Mouse (Mus musculus): ENCODE data around the gene Tns1. TPM values are rescaled to one million over a fixed set of nuclear protein-coding genes. Genes with fewer than 3 reads are reported as not detected.

The Tns1 gene
- total RNA-seq, 2 experiments from 2014 or later: 36.1 to 50.9 TPM

DNA sequence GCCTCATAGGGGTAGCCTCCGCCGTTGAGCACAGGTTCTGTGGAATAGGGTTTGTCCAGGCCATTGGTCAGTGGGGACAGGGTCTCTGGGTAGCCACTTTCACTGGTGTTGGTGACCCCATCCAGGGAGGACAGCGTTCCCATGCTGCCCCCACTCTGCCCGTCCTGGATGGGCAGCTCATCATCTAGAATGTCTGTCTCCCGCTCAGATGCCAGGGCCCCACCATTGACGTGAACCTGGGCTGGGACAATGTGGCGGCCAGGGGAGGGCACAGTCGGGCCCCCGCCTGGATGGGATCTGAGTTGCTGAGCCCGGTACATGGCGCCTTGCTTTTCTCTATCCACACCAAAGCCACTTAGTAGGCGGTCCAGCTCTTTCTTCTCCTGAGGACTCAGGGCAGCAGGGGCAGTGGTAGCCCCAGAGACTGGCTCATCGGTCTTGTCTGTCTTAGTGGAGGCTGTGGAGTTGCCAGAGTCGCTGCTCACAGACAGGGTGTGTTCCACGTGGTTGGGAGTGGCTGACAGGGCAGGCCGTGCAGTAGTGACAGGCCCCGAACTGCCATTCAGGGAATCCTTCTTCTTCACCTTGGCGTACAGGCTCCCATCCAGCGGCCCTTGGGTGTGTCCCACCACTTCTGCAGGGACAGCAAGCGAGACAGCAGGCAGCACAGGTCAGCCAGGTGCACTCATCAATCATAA is 170.8 kb downstream of the Tns1 start:
- no peak for DNase-seq (ENCODE audit: low spot score in 2 of 2)
- intact Hi-C loops (cut with DNase I): no loop called here

DNA sequence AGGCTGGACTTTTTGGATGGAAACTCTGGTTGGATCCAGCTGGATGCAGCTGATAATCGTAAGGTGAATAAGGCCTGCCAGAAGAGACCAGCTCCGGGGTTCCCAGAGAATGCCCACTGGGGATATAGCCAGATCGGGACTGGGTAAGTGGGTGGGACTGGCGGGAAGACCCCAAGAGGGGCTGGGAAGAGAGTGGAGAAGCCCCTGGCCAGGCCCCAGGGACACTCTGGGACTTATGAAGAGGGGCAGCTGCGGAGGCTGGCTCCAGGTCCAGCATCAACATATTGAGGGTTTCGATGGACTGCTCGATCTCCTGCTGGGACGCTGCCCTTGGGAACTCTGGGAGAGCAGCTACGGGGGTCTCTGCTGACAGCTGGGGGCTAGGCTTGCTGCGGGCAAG is 171.7 kb downstream of the Tns1 start:
- no peak for DNase-seq (ENCODE audit: low spot score in 2 of 2)
- intact Hi-C loops (cut with DNase I): no loop called here

DNA sequence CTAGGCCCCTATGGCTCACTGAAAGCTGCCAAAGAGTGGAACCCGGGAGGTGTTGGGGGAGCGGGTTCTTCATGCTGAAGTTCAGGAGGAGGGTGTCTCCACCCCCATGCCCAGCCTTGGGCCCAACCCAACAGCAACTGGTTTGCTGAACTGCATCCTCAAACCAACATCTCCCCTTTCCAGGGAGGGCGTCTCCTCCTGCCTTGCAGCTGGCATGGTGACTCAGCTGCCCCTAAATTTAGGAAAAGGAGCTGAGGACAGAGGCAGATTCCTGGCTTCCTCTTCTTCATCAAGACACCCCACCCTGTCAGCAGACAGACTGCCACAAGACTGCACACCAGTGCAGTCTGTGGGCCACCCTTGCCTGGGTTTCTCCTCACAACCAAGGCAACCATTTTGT is 173.1 kb downstream of the Tns1 start:
- intact Hi-C loops (cut with DNase I): no loop called here
- DNase-seq (ENCODE audit: low spot score in 2 of 2): no peak

DNA sequence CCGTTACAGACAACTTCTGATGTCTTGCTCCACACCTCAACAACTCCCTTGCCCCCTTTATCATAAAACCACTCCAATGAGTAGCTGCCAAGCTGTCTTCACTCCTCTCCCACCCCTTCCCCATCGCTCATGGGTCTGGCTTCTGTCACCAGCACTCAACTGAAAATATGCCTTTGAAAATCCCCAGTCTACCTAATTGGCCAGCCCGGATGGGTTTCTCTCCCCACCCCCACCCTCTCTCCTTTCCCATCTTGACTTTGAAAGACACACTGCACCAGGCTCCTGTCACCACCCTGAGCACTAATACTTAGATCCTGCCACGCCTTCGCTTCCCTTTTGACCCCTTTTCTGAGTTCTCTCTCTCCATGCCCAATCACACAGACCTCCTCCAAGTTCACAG is 175.5 kb downstream of the Tns1 start:
- intact Hi-C loops (cut with DNase I): no loop called here
- DNase-seq (ENCODE audit: low spot score in 2 of 2): no peak

DNA sequence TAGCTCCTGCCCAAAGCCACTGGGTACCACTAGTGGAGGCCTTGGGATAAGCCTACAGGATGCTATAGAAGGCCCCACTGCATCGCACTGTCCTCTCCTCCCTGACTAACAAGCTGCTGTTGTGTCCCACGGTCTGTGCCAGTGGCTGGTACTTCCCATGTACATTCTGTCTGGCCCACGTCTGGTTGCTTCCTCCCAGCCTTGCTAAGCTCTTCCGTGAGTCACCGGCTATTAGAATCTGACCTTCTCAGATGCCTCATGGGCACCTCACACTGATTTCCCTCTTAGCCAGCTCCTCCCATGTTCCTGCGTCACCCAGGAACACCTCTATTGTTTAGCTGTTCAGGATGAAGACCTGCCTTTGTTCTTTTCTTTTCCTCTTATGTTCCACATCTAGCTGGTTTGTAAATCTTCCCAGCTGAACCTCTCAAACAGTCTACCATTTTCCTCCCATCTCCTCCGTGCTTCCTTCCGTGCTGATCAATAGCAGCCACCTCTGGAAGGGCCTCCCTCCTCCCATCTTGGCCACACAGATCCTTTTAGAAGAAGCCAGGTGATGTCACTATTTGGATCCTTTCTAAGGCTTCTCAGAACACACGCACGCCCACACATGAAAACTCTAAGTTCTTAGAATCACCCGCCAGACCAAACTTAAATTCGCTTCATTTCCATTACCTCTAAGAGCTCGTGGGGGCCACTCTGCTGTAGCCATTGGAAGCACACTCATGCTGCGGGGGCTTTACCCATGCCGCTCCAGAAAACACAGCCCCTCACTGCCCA is 176.5 kb downstream of the Tns1 start:
- intact Hi-C loops (cut with DNase I): no loop called here
- DNase-seq (ENCODE audit: low spot score in 2 of 2): no peak

DNA sequence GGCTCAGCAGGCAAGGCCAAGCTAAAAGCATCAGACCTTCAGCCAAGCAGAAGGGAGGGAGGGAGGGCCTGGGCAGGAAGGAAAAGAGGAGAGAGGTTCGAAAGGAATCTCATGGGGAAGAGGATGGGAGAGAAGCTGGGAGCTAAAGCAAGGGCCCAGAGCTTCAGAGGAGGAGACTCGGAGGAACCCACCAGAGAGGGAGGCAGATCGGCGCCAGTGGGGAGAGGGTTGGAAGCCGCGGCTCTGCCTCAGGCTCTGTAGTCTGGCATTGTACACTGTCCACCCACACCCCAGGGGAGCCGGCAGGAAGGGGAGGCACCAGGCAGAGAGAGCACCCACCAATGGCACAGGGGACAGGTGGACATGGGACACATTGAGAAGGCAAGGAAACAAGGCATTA is 177.5 kb downstream of the Tns1 start:
- no peak for DNase-seq (ENCODE audit: low spot score in 2 of 2)
- intact Hi-C loops (cut with DNase I): no loop called here

DNA sequence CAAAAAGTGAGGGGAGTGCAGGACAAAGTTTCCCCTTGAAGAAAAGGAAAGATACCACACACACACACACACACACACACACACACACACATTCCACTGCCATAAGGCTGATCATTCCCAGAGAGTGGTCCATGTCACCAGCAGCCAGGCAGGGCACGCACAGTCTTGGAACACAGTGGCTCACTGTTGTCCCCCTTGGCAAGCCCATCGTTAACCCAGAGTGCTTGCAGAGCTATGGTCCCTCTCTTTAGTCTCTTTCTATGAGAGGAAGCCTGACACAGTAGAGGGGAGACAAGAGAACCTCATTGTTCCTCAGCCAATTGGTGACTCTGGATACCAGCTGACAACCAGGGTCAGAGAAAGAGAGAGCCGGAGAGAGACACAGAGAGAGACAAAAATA is 179.9 kb downstream of the Tns1 start:
- DNase-seq (ENCODE audit: low spot score in 2 of 2): peak in 1 of 2 experiments; percentile 27
- intact Hi-C loops (cut with DNase I): loop anchor here (5.0 kb wide), 1 partner anchor 33 kb away; no protein-coding TSS in a partner anchor

DNA sequence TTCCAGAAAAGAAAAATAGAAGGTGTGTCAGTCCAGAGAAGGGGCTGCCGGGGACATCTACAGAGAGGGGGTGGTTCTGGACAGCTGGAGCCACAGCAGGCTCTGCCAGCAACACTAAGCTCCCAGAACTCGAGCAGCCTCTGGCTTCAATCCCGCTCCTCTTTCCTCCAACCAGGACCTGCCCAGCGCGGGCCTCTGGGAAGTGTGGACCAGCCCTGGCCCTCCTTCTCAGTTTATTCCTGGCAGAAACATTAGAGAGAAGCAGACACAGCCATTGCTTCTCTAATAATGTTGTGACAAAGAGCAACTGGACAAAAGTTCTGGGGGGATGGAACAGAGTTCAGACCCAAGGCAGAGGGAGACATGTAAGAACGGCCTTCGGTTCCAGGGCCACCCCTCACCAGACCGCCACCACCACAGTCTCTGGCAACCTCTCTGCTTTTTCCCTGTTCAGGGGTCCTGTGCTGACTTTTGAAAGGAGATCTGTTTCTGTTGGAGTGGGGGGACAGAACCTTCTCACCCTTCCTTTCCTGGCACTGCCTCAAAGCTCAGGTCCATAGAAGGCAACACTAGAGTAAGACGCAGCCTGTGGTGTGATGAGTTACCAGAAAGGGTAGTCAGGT is 180.5 kb downstream of the Tns1 start:
- peak in 1 of 2 experiments; percentile 37 for DNase-seq (ENCODE audit: low spot score in 2 of 2)
- intact Hi-C loops (cut with DNase I): loop anchor here (5.0 kb wide), 1 partner anchor 34 kb away; no protein-coding TSS in a partner anchor

DNA sequence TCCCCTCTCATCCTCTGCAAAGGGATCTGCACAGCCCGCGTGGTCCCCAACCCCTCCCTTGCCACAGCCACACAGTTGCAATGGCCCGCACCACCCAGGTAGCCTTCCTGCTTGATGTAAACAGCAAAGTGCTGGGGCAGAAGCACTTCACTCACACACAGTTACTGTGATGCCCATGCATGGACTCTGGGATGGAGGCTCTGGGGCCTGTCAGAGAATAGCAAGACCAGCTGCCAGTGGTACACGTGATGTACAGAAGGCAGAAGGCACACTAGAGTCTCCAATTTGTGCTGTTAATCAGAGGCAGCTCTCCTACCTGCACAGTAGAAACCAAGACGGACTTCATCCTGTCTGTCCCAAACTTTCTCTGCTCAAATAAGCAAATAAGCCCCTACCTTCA is 181.0 kb downstream of the Tns1 start:
- intact Hi-C loops (cut with DNase I): loop anchor here (5.0 kb wide), 1 partner anchor 34 kb away; no protein-coding TSS in a partner anchor

DNA sequence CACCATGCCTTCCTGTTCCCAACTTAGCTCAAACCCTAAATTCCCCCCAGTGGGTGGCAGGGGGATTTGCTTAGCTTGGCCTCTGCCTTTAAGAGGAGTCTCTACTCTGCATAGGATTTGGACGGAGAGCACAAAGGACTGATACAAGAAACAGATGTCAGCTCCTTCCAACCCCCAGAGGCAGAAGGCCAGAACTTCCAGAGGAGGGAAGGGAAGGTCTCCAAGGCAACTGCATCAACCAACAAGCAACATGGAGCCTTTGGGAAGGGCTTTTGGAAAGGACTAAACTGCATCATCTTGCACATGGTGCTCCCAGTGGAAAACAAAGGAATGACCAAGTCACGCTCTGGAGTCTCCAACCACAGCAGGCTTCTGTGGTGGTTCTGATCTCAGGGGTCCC is 182.0 kb downstream of the Tns1 start:
- intact Hi-C loops (cut with DNase I): loop anchor here (5.0 kb wide), 1 partner anchor 35 kb away; no protein-coding TSS in a partner anchor
- no peak for DNase-seq (ENCODE audit: low spot score in 2 of 2)

More for the DNA sequence above, 181.0 kb downstream of the Tns1 start:
- DNase-seq (ENCODE audit: low spot score in 2 of 2): no peak

DNA sequence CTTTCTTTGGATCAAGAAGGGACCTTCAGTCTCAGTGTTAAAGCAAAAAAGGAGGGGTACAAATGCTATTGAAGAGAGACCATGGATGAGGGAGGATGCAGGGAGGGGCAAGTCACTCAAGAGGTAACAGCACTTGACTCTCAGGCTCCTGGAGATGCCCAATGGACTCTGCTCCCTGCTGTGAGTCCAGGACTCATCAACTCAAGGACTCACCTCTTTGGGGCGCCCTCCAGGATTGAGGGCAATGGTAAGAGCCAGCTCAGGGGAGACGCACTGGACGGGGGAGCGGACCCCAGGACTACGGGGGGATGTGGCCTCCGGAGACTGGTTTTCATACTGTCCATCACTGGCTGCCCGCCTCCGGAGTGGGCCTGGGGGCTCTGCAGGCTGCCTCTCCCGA is 182.6 kb downstream of the Tns1 start:
- intact Hi-C loops (cut with DNase I): loop anchor here (5.0 kb wide), 1 partner anchor 36 kb away; no protein-coding TSS in a partner anchor

DNA sequence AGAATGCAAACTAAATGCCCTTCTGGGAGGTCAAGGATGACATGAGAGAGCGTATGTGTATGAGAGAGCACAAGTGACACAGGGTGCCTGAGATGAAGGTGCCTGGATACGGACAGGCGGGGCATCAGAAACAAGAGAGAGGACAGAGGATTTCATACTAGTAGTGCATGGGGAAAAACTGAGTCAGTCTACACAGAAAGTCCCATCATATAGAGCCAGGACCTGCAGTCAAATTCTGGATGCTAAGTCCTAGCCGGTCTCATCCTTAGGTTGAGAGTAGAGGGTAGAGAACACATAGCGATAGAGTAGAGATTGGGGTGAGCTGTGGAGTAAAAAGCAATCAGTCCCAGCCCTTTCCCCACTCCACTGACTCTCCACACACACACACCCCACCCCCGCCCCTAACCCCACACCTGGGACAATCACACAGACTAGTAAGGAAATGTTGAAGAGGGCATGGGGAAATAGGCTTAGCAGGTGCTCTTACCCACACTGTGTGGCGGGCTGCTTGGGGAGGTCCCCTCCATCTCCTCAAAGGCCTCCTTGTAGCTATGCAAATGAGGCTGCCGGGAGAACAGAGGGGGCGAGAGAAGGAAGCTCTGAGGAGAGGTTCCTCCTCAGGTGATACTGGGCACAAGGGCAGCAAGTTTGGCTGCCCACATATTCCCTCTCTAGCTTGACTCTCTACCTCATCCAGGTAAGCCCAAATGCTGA is 183.6 kb downstream of the Tns1 start:
- intact Hi-C loops (cut with DNase I): loop anchor here (5.0 kb wide), 1 partner anchor 37 kb away; no protein-coding TSS in a partner anchor
- no peak for DNase-seq (ENCODE audit: low spot score in 2 of 2)

More for the DNA sequence above, 182.6 kb downstream of the Tns1 start:
- no peak for DNase-seq (ENCODE audit: low spot score in 2 of 2)

DNA sequence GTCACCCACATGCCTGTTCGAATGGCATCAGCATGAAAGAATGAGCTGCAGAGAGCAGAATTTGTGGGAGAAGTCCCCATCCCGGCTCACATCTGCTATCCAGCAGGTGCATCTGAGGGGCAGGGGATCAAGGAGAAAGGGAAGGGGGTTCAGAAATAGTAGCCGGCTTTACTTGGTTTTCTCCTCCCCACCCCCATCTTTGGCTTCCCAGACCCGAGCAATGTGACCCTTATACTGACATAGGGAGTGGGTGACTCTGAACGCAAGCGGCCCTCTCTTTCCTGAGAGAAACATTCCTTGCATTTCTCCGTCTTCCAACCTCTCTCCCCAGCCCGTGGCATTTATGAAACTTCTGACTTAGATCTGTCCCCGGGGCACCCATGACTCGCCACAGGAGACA is 185.7 kb downstream of the Tns1 start:
- intact Hi-C loops (cut with DNase I): no loop called here
- DNase-seq (ENCODE audit: low spot score in 2 of 2): no peak

DNA sequence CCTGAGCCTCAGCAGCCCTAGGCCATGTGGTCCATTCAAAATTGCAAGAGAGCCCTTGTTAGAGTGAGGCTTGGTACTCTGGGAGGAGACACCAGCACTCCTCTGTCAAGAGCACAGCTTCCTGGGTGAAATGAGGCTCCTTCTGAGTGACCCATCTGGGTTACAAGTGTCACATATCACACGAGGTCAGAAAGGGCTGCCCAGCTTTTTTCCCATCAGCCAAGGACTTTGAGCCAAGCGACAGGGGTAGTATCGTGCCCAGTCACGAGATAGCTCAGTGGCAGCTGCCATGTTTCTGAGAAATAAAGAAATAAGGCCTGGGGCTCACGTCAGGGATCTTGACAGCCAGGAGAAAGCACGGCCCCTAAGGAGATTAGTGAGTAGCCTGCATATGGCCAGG is 186.4 kb downstream of the Tns1 start:
- no peak for DNase-seq (ENCODE audit: low spot score in 2 of 2)
- intact Hi-C loops (cut with DNase I): no loop called here

DNA sequence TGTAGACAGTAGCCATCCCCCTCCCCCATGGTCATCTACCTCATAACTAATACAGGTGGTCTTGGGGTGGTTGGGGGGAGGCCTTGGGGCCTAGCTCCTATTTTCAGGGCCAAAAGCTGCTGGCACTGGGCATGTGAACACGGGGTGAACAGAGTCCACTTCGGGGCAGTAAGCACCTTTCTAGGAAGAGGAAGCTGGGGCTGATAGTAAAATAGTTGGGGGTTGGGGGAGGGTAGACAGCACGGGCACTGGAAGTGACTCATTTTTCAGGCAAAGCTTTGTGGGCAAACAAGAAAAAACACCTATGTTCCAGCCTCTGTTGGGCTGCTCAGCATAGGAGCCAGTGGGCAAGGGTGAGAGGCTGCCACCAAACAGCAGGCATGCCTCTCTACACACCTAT is 187.7 kb downstream of the Tns1 start:
- intact Hi-C loops (cut with DNase I): no loop called here
- DNase-seq (ENCODE audit: low spot score in 2 of 2): no peak

DNA sequence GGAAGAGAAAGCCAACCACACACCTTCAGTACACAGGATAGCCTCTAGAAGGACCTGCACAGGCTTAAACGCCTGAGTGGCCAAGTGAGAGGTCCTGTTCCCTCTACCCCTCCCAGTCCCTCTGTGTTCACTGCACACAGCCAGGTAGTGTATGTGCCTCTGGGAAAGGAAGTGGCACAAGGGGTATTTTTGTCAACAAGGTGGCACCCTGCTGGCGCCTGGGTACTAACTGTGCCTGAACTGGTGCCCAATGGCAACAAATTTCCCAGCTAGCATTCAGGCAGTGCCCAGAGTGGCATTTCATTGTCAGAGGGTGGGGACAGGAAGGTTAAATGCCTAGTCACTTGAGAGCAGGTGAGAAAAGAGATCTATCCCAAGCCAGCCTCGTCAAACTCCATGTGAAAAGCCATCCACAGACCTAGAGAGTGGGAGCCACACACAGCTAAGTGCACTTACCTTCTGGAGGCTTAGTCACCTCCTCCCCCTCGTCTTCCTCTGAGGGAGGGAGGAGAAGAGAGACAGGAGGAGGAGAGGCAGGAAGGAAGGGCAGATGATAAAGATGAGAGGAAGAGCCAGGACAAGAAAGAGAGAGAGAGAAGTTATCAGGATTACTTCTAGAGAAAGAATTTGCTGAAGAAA is 188.7 kb downstream of the Tns1 start:
- intact Hi-C loops (cut with DNase I): no loop called here
- DNase-seq (ENCODE audit: low spot score in 2 of 2): peak in 1 of 2 experiments; percentile 26

DNA sequence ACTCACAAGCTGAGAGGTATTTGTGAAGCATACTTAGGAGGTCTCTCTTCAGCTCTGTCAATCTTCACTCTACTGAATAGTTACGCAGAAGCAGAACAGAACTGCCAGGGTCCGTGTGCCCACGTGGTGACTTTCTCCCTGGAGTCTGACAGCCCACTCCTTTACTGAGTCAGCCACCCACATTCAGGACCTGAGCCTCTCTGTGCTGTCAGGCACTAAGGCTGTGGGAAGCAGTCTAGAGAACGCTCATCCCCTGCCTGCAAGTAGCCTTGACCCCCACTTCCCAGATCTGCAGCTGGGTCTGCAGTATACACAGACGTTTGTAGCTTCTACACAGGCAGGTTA is 191.1 kb downstream of the Tns1 start:
- intact Hi-C loops (cut with DNase I): no loop called here
- peak; percentile 51 to 58 for DNase-seq (ENCODE audit: low spot score in 2 of 2)

DNA sequence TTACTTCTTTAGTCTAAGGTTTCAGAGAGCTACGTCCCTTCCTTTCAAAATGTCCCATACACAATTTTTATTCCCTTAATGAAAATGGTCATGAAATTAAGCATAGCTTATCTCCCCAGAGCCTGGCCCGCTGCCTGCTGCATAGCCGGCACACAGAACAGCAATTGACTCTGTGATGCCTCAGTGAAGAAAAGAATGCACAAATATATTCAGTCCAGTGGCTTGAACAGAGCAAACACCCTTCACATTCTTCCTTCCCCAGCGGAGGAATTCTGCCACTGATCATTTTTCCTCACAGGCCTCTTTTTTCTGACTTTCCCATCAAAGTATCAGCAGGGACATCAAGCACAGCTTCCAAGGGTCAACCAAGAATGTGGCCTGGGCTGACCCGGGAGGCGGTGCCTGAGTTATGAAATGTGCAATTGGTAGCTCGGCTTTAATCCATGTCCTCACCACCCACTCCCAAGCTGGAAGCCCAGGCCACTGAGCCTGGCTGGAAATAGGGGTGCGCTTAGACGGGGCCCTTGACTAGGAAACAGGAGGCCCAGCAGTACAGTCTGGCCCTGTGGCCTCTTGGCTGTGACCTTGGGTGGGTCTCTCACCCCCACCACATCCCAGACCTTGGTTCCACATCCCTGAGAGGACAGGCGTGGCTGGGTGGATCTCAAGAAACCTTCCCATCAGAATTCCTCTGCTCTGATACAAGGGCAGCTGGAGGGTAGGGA is 191.7 kb downstream of the Tns1 start:
- intact Hi-C loops (cut with DNase I): no loop called here

DNA sequence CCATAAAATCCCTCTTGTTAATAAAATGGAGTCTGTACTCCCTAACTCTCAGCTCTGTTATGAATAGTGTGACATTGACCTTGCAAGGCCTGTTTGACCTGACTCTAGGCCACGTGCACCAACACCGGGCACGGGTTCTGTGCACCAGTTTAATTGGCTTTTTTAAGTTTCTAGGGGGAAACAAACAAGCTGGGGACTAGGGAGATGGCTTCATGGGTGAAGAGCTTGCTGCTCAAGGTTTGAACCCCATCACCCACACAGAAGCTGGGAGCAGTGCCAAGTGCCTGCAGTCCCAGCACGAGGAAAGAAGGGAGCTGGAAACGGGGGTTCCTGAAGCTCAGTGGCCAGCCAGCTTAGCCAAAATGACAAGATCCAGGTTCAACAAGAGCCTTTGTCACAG is 192.4 kb downstream of the Tns1 start:
- DNase-seq (ENCODE audit: low spot score in 2 of 2): no peak
- intact Hi-C loops (cut with DNase I): no loop called here

More for the DNA sequence above, 191.7 kb downstream of the Tns1 start:
- no peak for DNase-seq (ENCODE audit: low spot score in 2 of 2)
